Mouse (Mus musculus) brain, embryonic 18.5 days (tissue): Measurements from ENCODE around the gene Olfr332.
"Not testable (repeated sequence)": the region's sequence is repeated elsewhere in the genome, so short reads cannot be mapped to it uniquely, and the experiment has no call there.

Experiments used
- DNase-seq: peaks from one replicate; pipeline ENCODE4 v3.0.0-alpha.2; 2012; ENCODE audit warnings: low read depth, low spot score

Gene Olfr332

DNA sequence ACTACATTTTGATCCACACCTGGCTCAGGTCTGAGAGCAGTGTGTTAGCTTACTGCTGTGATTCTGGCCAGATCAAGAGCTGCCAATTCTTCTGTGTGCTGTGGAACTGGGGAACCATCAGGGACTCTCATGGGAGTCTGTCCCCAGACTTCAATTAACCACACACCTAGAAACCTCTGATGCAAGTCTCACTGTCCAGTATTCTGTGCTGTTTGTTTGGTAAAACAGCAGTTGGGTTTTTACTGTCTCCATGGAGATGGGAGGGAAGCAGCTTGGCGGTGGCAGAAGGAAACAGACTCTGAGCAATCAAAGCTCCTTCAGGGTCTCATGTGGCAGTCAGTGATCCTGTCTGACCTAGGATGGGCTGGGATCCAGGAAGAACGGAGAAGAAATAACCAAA is at the start of gene Olfr332:
Gene Olfr332, minus strand, starts transcription at position 101 of the 400 bp plus-strand sequence.
- DNase-seq = no peak

DNA sequence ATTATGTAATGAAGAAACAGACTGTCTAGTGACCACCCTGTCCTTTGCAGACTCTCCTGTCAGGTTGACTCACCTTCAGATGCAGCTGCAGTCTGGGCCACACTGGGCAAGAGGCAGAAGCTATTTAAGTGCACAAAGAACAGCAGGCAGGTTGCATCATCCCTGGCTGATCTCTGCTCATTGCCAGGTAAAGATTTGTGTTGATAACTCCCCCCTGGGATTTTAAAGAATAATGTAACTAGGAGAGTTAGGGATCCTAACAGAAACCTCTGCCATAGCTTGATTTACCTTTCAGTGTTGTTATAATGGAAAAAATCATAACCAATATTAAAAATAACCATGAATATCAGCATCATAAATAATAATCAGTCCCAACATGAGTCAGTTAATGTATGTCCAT is 42.4 kb upstream of the Olfr332 start, which contains the start of gene Olfr330:
Gene Olfr330, minus strand, starts transcription at position 101 of the 400 bp plus-strand sequence.
- DNase-seq = not testable (repeated sequence)

DNA sequence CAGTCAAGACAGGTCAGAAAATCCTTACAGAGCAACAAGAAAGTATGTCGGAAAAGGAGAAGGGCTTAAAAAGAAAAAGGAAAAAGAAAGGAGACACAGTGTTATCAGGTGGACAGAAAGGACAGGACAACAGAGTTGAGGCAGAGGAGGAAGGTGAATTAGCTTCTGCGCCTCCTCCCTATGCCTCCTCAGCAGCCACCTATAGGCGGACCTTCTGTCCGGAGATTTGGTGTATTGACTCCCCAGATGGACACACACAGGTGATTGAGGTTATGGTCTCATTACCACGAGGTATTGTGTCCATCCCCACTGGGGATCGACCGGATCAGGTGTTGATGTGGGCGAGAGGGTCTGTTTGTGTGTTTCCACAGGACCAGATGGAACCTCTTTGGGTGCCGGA is 27.4 kb upstream of the Olfr332 start:
- not testable (repeated sequence) for DNase-seq

DNA sequence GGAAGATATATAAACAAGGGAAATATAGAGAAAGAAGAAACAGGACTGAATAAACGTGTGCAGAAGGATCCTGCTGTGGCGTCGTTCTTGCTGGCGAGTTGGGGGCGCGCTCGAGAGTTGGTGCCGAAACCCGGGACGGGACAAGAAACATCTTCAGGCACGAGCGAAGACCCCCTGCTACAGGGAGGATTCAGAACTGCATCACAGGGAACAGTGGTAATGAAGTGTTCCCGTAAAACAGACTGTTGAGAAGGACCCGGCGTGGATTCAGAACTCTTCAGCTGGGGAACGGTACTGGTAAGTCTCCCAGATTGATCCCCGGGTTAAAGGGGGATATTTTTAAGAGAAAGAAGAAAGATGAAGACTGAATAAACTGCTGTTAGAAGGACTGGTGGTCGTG is 26.6 kb upstream of the Olfr332 start:
- DNase-seq = not testable (repeated sequence)

DNA sequence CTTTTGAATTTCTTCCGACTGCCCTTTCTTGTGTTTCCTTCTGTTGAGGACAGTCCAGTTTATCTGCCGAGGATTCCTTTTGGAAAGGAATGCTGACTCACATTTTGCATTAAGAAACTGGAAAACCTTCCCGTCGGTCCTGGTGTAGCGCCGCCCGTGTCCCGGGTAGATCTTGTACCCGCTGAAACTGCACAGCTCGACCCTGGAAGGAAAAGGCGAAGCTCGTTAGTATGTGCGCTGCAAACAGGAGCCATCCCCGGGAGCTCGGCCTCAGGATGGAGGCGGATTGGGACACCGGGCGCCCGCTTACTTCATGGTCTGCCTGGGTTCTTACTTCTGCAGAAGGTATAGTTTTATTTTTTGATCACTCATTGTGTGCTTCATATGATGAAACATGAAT is 16.7 kb upstream of the Olfr332 start:
- DNase-seq = not testable (repeated sequence)

DNA sequence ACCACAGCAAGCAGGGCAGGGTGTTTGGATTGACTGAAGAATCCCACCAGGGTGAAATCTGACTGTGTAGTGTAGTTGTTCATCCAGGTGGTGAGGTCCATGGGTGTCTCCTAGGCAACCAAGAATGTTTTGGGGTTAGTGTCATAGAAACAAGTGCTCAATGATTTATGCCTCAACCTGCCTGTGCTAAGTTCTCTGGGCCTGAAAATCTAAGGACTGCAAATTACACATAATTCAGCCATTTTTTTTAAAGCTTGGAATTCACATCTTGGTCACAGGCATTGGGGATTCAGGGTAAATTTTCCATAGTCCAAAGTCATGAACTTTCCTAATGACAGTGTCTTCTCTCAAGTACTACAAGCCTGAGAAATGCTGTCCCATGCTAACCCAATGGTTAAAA is 10.1 kb upstream of the Olfr332 start, which contains the start of gene Olfr331:
Gene Olfr331, minus strand, starts transcription at position 101 of the 400 bp plus-strand sequence.
- not testable (repeated sequence) for DNase-seq

DNA sequence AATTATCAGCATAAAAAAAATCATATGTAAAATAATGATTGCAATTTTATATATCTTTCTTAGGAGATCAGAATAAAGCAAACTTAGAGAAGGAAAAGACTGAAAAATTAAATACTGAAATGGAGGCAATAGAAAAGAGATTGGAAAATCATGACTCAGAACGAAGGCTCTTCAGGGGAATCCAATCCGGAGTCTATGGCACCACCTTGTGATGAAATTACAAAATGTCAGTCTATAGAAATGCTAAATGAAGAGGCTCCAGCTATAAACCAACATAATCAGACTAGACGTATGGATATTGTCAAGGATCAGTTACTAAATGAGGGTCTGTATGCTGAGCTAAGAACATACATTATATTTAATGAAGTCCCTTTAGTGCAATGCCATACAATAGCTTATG is 6.9 kb upstream of the Olfr332 start:
- DNase-seq = no peak

DNA sequence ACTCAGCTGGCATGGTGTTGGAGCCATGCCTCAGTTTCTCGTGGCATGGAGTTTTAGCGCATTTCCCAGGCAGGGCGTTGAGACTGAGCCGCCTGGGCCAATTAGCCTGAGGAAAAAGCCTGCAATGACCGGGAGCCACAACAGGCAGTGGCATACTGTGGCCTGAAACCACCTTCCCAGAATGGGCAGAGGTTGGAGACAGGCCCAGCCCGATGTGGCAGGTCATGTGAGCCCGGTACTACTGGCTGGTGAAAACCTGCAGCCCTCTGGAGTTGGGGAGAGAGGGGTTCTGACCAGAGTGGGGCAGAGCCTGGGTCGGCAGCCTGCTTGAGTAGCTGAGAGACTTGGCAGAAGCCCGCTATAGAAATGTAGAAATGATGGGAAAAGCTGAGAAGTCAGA is 6.4 kb upstream of the Olfr332 start:
- DNase-seq = no peak

DNA sequence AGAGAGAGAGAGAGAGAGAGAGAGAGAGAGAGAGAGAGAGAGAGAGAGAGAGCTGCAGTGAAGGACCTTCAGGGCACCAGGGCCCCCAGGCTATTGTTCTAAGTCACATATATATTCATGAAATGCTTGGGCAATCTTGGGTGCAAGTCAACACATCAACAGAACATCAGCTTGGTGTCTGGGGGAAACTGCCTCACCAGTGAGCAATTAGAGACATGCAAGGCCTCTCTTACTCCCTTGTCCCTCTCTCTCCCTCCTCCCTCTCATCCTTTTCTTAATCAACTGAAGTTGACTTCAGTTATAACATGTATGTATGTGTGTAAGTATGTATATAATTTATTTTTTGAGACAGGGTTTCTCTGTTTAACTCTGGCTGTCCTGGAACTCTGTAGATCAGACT is 30.2 kb downstream of the Olfr332 start, which contains the start of gene Olfr30:
Gene Olfr30, minus strand, starts transcription at position 101 of the 400 bp plus-strand sequence.
- no peak for DNase-seq

DNA sequence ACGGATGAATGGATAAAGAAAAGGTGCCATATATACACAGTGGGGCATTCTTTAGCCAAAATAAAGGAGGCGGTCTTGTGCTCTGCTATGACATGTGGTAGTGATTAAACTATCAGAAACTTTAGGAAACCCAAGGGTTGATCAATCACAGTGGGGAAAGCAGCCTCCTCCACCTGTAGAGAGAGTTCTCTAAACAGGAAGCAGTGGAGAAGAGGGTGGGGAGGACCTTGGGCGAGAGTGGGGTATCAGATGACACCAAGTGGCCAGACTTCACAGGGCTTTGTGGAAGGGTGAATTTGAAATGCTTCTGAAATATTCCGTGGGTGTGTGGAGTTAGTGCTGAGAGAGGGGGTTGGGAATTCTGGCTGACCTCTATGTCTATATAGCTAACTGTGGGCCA is 38.8 kb downstream of the Olfr332 start:
- DNase-seq = no peak

DNA sequence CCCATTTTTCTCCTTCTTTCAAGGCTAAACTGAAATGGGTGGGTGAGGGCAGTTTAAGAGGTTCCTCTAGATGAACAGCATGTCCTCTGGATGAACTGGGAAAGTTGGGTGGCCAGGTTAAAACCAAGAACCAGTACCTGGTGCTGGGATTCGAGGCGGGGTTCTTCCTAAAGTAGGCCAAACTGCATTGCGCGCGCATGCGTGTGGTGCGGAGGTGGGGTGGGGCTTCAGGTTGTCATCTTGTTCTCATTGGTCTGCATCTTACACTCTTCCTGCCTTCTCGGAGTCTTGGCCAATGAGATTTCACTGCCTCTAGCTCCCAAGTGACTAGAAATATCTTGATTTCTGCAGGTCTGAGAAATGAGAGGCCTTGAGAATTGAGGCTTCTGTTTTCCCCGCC is 39.6 kb downstream of the Olfr332 start, which contains the start of gene Lypd9:
Gene Lypd9, minus strand, starts transcription at position 165 of the 400 bp plus-strand sequence.
- DNase-seq = no peak
